Mouse (Mus musculus) liver, embryonic 16.5 days (tissue): ENCODE data around the gene Stt3a. TPM values are rescaled to one million over a fixed set of nuclear protein-coding genes. Genes with fewer than 3 reads are reported as not detected.
A peak's percentile ranks its signal among the peaks of the same experiment; 100 is the strongest.

Source experiments
- ATAC-seq: fragments of 200-750 bp; cut with Nextera tagmentation; 2 replicates; pipeline ENCODE4 v1.8.0; 2017; ENCODE audit warnings: low read depth, mild to moderate bottlenecking, moderate number of reproducible peaks, moderate library complexity
- H3K27ac ChIP-seq: fragments of 300-500 bp; sonication (generic); 2 replicates; pipeline ENCODE4 v1.5.1; 2014; ENCODE audit warnings: mild to moderate bottlenecking, low read length
- H3K27me3 ChIP-seq: fragments of 300-500 bp; sonication (generic); 2 replicates; pipeline ENCODE4 v1.6.1; 2014; ENCODE audit warnings: low read depth, low read length, mixed read lengths; ENCODE audit not compliant: control insufficient read depth, insufficient read depth
- H3K36me3 ChIP-seq: fragments of 300-500 bp; sonication (generic); 2 replicates; pipeline ENCODE4 v1.6.1; 2014; ENCODE audit warnings: mild to moderate bottlenecking; ENCODE audit not compliant: control insufficient read depth, insufficient read depth
- H3K4me1 ChIP-seq: fragments of 300-500 bp; sonication (generic); 2 replicates; pipeline ENCODE4 v1.6.1; 2014; ENCODE audit warnings: low read depth, low read length, mixed read lengths; ENCODE audit not compliant: control insufficient read depth
- H3K4me2 ChIP-seq: fragments of 300-500 bp; sonication (generic); 2 replicates; pipeline ENCODE4 v1.6.1; 2014; ENCODE audit warnings: low read depth, low read length, mixed read lengths
- H3K4me3 ChIP-seq: fragments of 300-500 bp; sonication (generic); 2 replicates; pipeline ENCODE4 v1.5.1; 2014; ENCODE audit warnings: low read depth, mild to moderate bottlenecking, low read length
- H3K9ac ChIP-seq: fragments of 300-500 bp; sonication (generic); 2 replicates; pipeline ENCODE4 v1.6.1; 2014; ENCODE audit warnings: low read depth, low read length
- H3K9me3 ChIP-seq: fragments of 300-500 bp; sonication (generic); replicated peaks from 2 replicates; pipeline ENCODE4 v1.6.1; 2016; ENCODE audit warnings: low read length; ENCODE audit not compliant: control insufficient read depth
- WGBS: fragments of 180-500 bp; shearing (Covaris S2); extraction: QIAGEN DNeasy Blood & Tissue Kit; methylation state at CpG from one replicate; pipeline ENCODE4 v1.1.7; 2014; ENCODE audit not compliant: insufficient replicate concordance; 5-methylcytosine and 5-hydroxymethylcytosine counted together
- polyA plus RNA-seq: library from polyadenylated mRNA; unstranded; fragments of >200 nt; fragmentation: Nextera tagmentation; extraction: Ambion mirVana; gene quantifications from 2 replicates; pipeline ENCODE4 v1.2.1, GENCODE M21; 2015

Stt3a gene
- 192 and 201 TPM in 2 replicates for polyA plus RNA-seq

GRCm38 (mm10) chr9:36767203-36768143 lies at the start of gene Stt3a:
Gene Stt3a (minus strand): TSS chr9:36767679.
- Histone ChIP-seq H3K36me3 (peaks cover 11% of the 10 kb centered on the region), H3K4me3 (peak within 1 kb of the TSS; percentile 89), H3K9me3 (no peaks in the 10 kb centered on the region), H3K4me2 (peak within 1 kb of the TSS; percentile 91), H3K27ac (peak within 1 kb of the TSS; percentile 94), H3K27me3 (no peaks in the 10 kb centered on the region), H3K9ac (peak within 1 kb of the TSS; percentile 85), H3K4me1 (peaks cover 15% of the 10 kb centered on the region)
- under 1% methylated on average over 60 of the region's 60 CpGs for WGBS
- ATAC-seq = peak; percentile 98

GRCm38 (mm10) chr9:36814486-36814885 lies 47.0 kb upstream of the Stt3a start:
- Histone ChIP-seq H3K4me2 (no peak overlapping the region), H3K27me3 (no peaks in the 10 kb centered on the region), H3K9me3 (no peaks in the 10 kb centered on the region), H3K9ac (no peak overlapping the region), H3K4me1 (no peaks in the 10 kb centered on the region), H3K36me3 (no peaks in the 10 kb centered on the region), H3K27ac (no peak overlapping the region), H3K4me3 (no peak overlapping the region)
- ATAC-seq = no peak
- WGBS = 39% methylated on average over 3 of the region's 3 CpGs

GRCm38 (mm10) chr9:36808126-36808785 lies 40.8 kb upstream of the Stt3a start:
- H3K9ac ChIP-seq = no peak overlapping the region
- H3K27ac ChIP-seq = no peak overlapping the region
- no peaks in the 10 kb centered on the region for H3K9me3 ChIP-seq
- H3K4me3 ChIP-seq = no peak overlapping the region
- no peak overlapping the region for H3K4me2 ChIP-seq
- 67% methylated on average over 5 of the region's 5 CpGs for WGBS
- peak; percentile 27; the same call in 1 of the 2 replicates for ATAC-seq
- H3K27me3 ChIP-seq = no peaks in the 10 kb centered on the region
- H3K4me1 ChIP-seq = no peaks in the 10 kb centered on the region
- no peaks in the 10 kb centered on the region for H3K36me3 ChIP-seq

GRCm38 (mm10) chr9:36805256-36805975 lies 37.9 kb upstream of the Stt3a start:
- Histone ChIP-seq H3K9me3 (no peaks in the 10 kb centered on the region), H3K4me1 (no peaks in the 10 kb centered on the region), H3K36me3 (no peaks in the 10 kb centered on the region), H3K4me2 (no peak overlapping the region), H3K9ac (no peak overlapping the region), H3K4me3 (no peak overlapping the region), H3K27me3 (no peaks in the 10 kb centered on the region), H3K27ac (no peak overlapping the region)
- 87% methylated on average over 3 of the region's 3 CpGs for WGBS
- ATAC-seq = no peak

GRCm38 (mm10) chr9:36803926-36804325 lies 36.4 kb upstream of the Stt3a start:
- no peak for ATAC-seq
- Histone ChIP-seq H3K4me1 (no peaks in the 10 kb centered on the region), H3K36me3 (no peaks in the 10 kb centered on the region), H3K27me3 (no peaks in the 10 kb centered on the region), H3K9me3 (no peaks in the 10 kb centered on the region), H3K9ac (no peak overlapping the region), H3K4me3 (no peak overlapping the region), H3K27ac (no peak overlapping the region), H3K4me2 (no peak overlapping the region)
- 51% methylated on average over 3 of the region's 3 CpGs for WGBS

GRCm38 (mm10) chr9:36803386-36803785 lies 35.9 kb upstream of the Stt3a start:
- 59% methylated on average over 6 of the region's 6 CpGs for WGBS
- no peak overlapping the region for H3K4me3 ChIP-seq
- no peak overlapping the region for H3K4me2 ChIP-seq
- H3K27me3 ChIP-seq = no peaks in the 10 kb centered on the region
- H3K9me3 ChIP-seq = no peaks in the 10 kb centered on the region
- no peak overlapping the region for H3K9ac ChIP-seq
- H3K4me1 ChIP-seq = no peaks in the 10 kb centered on the region
- H3K27ac ChIP-seq = no peak overlapping the region
- no peaks in the 10 kb centered on the region for H3K36me3 ChIP-seq
- ATAC-seq = no peak

GRCm38 (mm10) chr9:36802951-36803350 lies 35.5 kb upstream of the Stt3a start:
- Histone ChIP-seq H3K36me3 (no peaks in the 10 kb centered on the region), H3K27me3 (no peaks in the 10 kb centered on the region), H3K4me3 (no peak overlapping the region), H3K4me1 (no peaks in the 10 kb centered on the region), H3K9me3 (no peaks in the 10 kb centered on the region), H3K27ac (no peak overlapping the region), H3K4me2 (no peak overlapping the region), H3K9ac (no peak overlapping the region)
- WGBS = 73% methylated on average over 3 of the region's 3 CpGs
- ATAC-seq = no peak

GRCm38 (mm10) chr9:36801961-36802360 lies 34.5 kb upstream of the Stt3a start:
- no peak overlapping the region for H3K27ac ChIP-seq
- ATAC-seq = no peak
- H3K27me3 ChIP-seq = no peaks in the 10 kb centered on the region
- no peaks in the 10 kb centered on the region for H3K9me3 ChIP-seq
- H3K4me1 ChIP-seq = no peaks in the 10 kb centered on the region
- H3K4me3 ChIP-seq = no peak overlapping the region
- H3K9ac ChIP-seq = no peak overlapping the region
- H3K36me3 ChIP-seq = no peaks in the 10 kb centered on the region
- 65% methylated on average over 2 of the region's 2 CpGs for WGBS
- H3K4me2 ChIP-seq = no peak overlapping the region
